Mouse (Mus musculus) heart, adult 2 months (tissue): ENCODE data around the gene Spaca3. TPM values are rescaled to one million over a fixed set of nuclear protein-coding genes. Genes with fewer than 3 reads are reported as not detected.

Experiments
- DNase-seq, 2 experiments: peaks; one replicate each; pipeline ENCODE4 v3.0.0; 2021
- H3K27ac ChIP-seq: fragments of 200-600 bp; 2 replicates; pipeline ENCODE4 v1.8.1; 2022
- H3K27me3 ChIP-seq: fragments of 200-500 bp; 2 replicates; pipeline ENCODE4 v1.6.1; 2012; ENCODE audit warnings: mild to moderate bottlenecking, low read length, inconsistent platforms, mixed read lengths; ENCODE audit not compliant: control insufficient read depth, insufficient read depth
- H3K36me3 ChIP-seq: fragments of 200-500 bp; 2 replicates; pipeline ENCODE4 v1.6.1; 2012; ENCODE audit warnings: low read length, inconsistent platforms; ENCODE audit not compliant: control insufficient read depth, insufficient read depth
- H3K4me1 ChIP-seq: fragments of 200-500 bp; 2 replicates; pipeline ENCODE4 v1.6.1; 2011; ENCODE audit warnings: low read length; ENCODE audit not compliant: control insufficient read depth, insufficient read depth
- H3K4me3 ChIP-seq: fragments of 200-600 bp; 2 replicates; pipeline ENCODE4 v1.8.1; 2022
- H3K79me2 ChIP-seq: fragments of 200-500 bp; replicated peaks from 2 replicates; pipeline ENCODE4 v1.6.1; 2012; ENCODE audit warnings: mild to moderate bottlenecking, inconsistent platforms, low read length, moderate library complexity, mixed read lengths; ENCODE audit not compliant: control insufficient read depth, insufficient read depth
- H3K9ac ChIP-seq: fragments of 200-500 bp; 2 replicates; pipeline ENCODE4 v1.6.1; 2012; ENCODE audit warnings: low read depth, mild to moderate bottlenecking, control low read depth, inconsistent platforms, low read length, mixed read lengths
- CTCF ChIP-seq: fragments of 200-600 bp; IDR thresholded peaks from 2 replicates; pipeline ENCODE4 v1.8.1; 2022; ENCODE audit warnings: antibody characterized with exemption, mild to moderate bottlenecking, moderate library complexity
- EP300 ChIP-seq: fragments of 200-500 bp; IDR thresholded peaks from 2 replicates; pipeline ENCODE4 v1.6.1; 2011; ENCODE audit warnings: low read depth, low read length, control low read depth; ENCODE audit not compliant: insufficient read depth
- POLR2A ChIP-seq: fragments of 200-500 bp; IDR thresholded peaks from 2 replicates; pipeline ENCODE4 v1.6.1; 2011; ENCODE audit warnings: mild to moderate bottlenecking, low read depth, low read length, control low read depth; ENCODE audit not compliant: insufficient read depth
- WGBS: fragments of 180-500 bp; shearing (Covaris S2); methylation state at CpG from one replicate; pipeline ENCODE4 v1.1.7; 2018; 5-methylcytosine and 5-hydroxymethylcytosine counted together
- intact Hi-C: fragments of 180-260 bp; cut with DNase I; formaldehyde crosslinking; loops from one replicate; pipeline ENCODE4 v1.15.1; 2025
- polyA plus RNA-seq: library from polyadenylated mRNA; depleted of rRNA; stranded (reverse); fragments of >200 nt; gene quantifications from 2 replicates; pipeline ENCODE4 v1.2.3, GENCODE M21; 2012
- total RNA-seq, 2 experiments: library from RNA; stranded (reverse); gene quantifications; 2 replicates each; pipeline ENCODE4 v1.2.3; 2021

Gene Spaca3
- total and polyA plus RNA-seq, 3 experiments = not detected

- H3K27ac ChIP-seq = peak overlapping the region; percentile 42
Observed at GRCm38 (mm10) chr11:80818060-80818697, 40.0 kb upstream of the Spaca3 start.

GRCm38 (mm10) chr11:80820085-80820484 lies 38.1 kb upstream of the Spaca3 start:
- peaks cover 8% of the 10 kb centered on the region for H3K4me1 ChIP-seq
- H3K27ac ChIP-seq = no peak overlapping the region
- H3K27me3 ChIP-seq = no peaks in the 10 kb centered on the region
- H3K4me3 ChIP-seq = no peak overlapping the region
- no peak for DNase-seq
- no peaks in the 10 kb centered on the region for H3K79me2 ChIP-seq
- 95% methylated on average over 3 of the region's 3 CpGs for WGBS
- no peaks in the 10 kb centered on the region for H3K36me3 ChIP-seq
- intact Hi-C loops = loop anchor here (5.0 kb wide), 1 partner anchor 712 kb away; no protein-coding TSS in a partner anchor
- no peak overlapping the region for H3K9ac ChIP-seq
- no peak for TF ChIP-seq POLR2A
- TF ChIP-seq EP300 = no peak
- TF ChIP-seq CTCF = no peak

More at GRCm38 (mm10) chr11:80818060-80818697, 40.0 kb upstream of the Spaca3 start:
- Histone ChIP-seq H3K4me1 (peaks cover 8% of the 10 kb centered on the region), H3K4me3 (0 out of 2 replicates have a peak overlapping the region, but pooled peaks have one; percentile 11), H3K9ac (no peak overlapping the region), H3K79me2 (no peaks in the 10 kb centered on the region), H3K27me3 (no peaks in the 10 kb centered on the region), H3K36me3 (no peaks in the 10 kb centered on the region)
- intact Hi-C loops = loop anchor here (1.0 to 10.0 kb wide), 2 partner anchors 122 to 203 kb away; no protein-coding TSS in a partner anchor
- DNase-seq = peak; percentile 79
- 29% methylated on average over 11 of the region's 11 CpGs for WGBS
- no peak for TF ChIP-seq POLR2A
- TF ChIP-seq EP300 = peak; percentile 91
- TF ChIP-seq CTCF = peak; percentile 96

DNA sequence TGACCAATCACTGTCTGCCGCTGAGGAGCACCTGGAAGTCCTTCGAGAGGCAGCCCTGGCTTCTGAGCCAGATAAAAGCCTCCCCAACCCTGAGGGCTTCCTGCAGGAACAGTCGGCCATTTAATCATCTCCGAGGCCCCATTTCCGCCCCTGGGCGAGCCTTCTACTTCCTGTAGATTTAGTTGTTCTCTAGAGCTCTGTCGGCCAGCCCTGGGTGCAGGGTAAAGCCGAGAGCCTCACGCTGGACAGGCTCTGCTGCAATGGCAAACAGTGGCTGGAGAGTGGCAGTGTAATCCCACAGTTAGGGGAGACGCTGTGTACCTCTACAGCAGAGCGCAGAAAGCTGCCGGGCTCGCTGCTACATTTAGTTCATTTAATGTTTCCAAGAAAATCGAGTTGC lies 36.9 kb upstream of the Spaca3 start:
- TF ChIP-seq CTCF (peak; percentile 56), EP300 (peak; percentile 45; the same call in 1 of the 2 replicates), POLR2A (peak; percentile 42; the same call in 1 of the 2 replicates)
- 39% methylated on average over 14 of the region's 14 CpGs for WGBS
- no peaks in the 10 kb centered on the region for H3K36me3 ChIP-seq
- peak overlapping the region; percentile 74 for H3K27ac ChIP-seq
- peak overlapping the region; percentile 25; the same call in 1 of the 2 replicates for H3K4me3 ChIP-seq
- intact Hi-C loops = loop anchor here (5.0 kb wide), 1 partner anchor 711 kb away; no protein-coding TSS in a partner anchor
- no peaks in the 10 kb centered on the region for H3K79me2 ChIP-seq
- peaks cover 8% of the 10 kb centered on the region for H3K4me1 ChIP-seq
- H3K27me3 ChIP-seq = no peaks in the 10 kb centered on the region
- peak; percentile 54 to 61 for DNase-seq
- no peak overlapping the region; the same call in 1 of the 2 replicates for H3K9ac ChIP-seq

- WGBS = 53% methylated on average over 9 of the region's 9 CpGs
- Histone ChIP-seq H3K4me3 (peak overlapping the region; percentile 25; the same call in 1 of the 2 replicates), H3K79me2 (no peaks in the 10 kb centered on the region), H3K36me3 (no peaks in the 10 kb centered on the region), H3K27ac (peak overlapping the region; percentile 74), H3K27me3 (no peaks in the 10 kb centered on the region), H3K9ac (no peak overlapping the region), H3K4me1 (peaks cover 8% of the 10 kb centered on the region)
- DNase-seq = no peak
- TF ChIP-seq EP300 (no peak), CTCF (peak; percentile 34; the same call in 1 of the 2 replicates), POLR2A (no peak; the same call in 1 of the 2 replicates)
- intact Hi-C loops = loop anchor here (2.0 to 5.0 kb wide), 2 partner anchors 51 to 711 kb away; no protein-coding TSS in a partner anchor
Observed at GRCm38 (mm10) chr11:80821794-80822193, 36.4 kb upstream of the Spaca3 start.

GRCm38 (mm10) chr11:80835395-80835794 lies 22.8 kb upstream of the Spaca3 start:
- no peak overlapping the region for H3K4me3 ChIP-seq
- 78% methylated on average over 2 of the region's 2 CpGs for WGBS
- no peaks in the 10 kb centered on the region for H3K79me2 ChIP-seq
- no peaks in the 10 kb centered on the region for H3K4me1 ChIP-seq
- no peak for TF ChIP-seq POLR2A
- TF ChIP-seq EP300 = no peak
- no peak for TF ChIP-seq CTCF
- H3K27ac ChIP-seq = no peak overlapping the region
- H3K27me3 ChIP-seq = no peaks in the 10 kb centered on the region
- H3K9ac ChIP-seq = no peak overlapping the region
- H3K36me3 ChIP-seq = no peaks in the 10 kb centered on the region
- DNase-seq = no peak
- intact Hi-C loops = no loop called here

GRCm38 (mm10) chr11:80835841-80836240 lies 22.3 kb upstream of the Spaca3 start:
- no peaks in the 10 kb centered on the region for H3K36me3 ChIP-seq
- no peaks in the 10 kb centered on the region for H3K4me1 ChIP-seq
- no peak for TF ChIP-seq CTCF
- no peak for TF ChIP-seq POLR2A
- TF ChIP-seq EP300 = no peak
- no peaks in the 10 kb centered on the region for H3K79me2 ChIP-seq
- H3K27me3 ChIP-seq = no peaks in the 10 kb centered on the region
- H3K9ac ChIP-seq = no peak overlapping the region
- H3K4me3 ChIP-seq = no peak overlapping the region
- 71% methylated on average over 4 of the region's 4 CpGs for WGBS
- intact Hi-C loops = no loop called here
- H3K27ac ChIP-seq = no peak overlapping the region
- no peak for DNase-seq
